Mouse (Mus musculus) layer of hippocampus, postnatal 25 days (tissue): ENCODE measurements around the gene Rpl18a. TPM values are rescaled to one million over a fixed set of nuclear protein-coding genes. Genes with fewer than 3 reads are reported as not detected.
"Not testable (repeated sequence)": the region's sequence is repeated elsewhere in the genome, so short reads cannot be mapped to it uniquely, and the experiment has no call there.

Experiments
- DNase-seq, 2 experiments: peaks; one replicate each; pipeline ENCODE4 v3.0.0; 2022; ENCODE audit warnings: mixed read lengths in 2 of 2, low spot score in 1 of 2; ENCODE audit errors: extremely low spot score in 1 of 2
- total RNA-seq, 2 experiments: library from RNA; stranded (reverse); gene quantifications; 2 replicates each; pipeline ENCODE4 v1.2.3; 2021

Rpl18a gene
- total RNA-seq, 2 experiments from 2014 or later, result 634 to 770 TPM

DNA sequence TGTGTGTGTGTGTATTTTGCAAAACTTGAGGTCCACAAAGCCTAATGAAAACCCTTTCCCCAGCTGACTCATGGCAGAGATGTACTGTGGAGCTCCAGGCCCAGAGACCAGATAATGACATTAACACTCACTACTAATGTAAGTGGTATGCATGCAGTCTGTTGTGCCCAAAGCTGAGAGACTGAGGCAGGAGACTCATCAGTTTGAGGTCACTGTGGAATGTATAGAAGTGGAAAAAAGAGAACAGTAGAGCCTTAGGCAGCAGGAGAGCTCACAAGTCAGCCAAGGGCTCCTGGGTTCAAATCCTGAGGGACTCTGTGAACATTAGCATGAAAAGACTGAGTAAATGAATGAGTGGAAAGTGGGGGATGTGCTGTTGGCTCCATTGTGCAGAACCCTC lies 6.4 kb upstream of the Rpl18a start:
- no peak for DNase-seq

DNA sequence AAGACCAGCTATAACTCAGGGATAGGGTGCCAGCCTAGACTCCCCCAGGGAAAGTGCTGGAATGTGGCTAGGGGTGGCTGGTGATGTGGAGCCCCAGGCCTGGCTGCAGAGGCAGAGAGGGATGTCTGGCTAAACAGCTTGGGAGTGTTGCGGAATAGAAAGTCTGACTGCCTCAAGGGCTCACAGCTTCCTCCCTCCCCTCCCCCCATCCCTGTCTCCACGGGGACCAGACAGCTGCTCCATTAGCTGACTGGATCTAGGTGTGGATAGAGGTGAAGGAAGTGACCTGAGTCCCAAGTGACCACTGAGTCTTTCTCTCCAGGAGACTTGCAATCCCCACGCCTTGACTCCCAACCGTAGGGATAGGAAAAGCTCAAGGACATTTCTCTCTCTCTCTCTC lies 5.9 kb upstream of the Rpl18a start:
- no peak for DNase-seq

DNA sequence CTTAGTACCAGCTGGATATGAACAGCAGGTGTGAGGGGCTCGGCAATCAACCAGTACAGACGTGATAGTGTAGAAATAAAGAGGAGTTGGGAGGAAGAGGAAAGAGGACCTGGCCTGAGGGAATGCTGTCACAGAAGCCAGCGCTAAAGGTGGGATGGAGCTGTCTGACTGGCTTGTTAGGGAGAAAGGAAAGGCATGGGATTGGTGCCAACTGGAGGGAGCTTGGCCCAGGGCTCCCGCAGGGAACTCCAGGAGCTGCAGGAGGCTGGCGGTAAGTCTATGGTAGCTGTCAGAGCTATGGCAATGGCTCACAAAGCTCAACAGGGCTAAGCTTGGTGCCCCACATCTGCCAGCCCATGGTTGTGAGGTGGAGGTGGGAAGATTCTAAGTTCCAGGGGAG lies 5.0 kb upstream of the Rpl18a start:
- DNase-seq, result no peak

DNA sequence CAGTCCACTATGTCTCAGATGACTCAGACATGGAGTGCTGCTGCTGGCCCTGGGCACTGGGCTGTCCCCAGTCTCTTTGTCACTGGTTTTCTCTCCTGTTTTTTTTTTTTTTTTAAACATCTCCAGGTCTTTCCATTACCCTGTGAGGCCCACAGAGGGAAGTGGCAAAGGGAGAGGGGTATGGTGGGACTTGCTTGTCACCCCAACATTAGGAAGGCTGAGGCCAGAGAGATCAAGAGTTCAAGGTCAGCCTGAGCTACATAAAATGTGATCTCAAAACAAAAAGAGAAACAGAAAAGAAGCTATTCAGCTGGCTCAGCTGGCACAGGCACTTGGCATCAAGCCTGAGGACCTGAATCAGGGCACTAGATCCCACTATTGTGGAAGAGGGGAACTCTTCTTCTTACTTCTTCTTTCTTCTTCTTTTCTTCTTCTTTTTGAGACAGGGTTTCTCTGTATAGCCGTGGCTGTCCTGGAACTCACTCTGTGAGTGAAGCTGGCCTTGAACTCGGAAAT lies 3.7 kb upstream of the Rpl18a start:
- DNase-seq, result no peak

DNA sequence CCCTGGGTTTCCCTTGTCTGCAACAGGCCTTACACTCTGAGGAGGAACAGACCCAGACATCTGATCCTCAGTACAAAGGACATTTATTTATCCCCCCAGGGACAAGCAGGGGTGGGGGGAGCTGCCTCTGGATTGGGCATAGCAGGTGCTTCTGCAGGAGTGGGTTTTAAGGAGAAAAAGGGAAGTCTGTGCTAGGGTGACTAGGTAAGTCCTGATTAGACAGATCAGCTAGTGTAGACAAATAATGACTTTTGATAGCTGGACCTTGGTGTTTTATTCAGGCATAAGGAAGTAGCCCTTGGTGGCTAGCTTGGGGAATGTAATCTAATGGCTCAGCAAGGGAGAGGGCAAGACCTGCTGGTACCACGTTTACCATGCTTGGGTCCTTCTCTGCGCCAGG lies 2.0 kb upstream of the Rpl18a start:
- no peak for DNase-seq

DNA sequence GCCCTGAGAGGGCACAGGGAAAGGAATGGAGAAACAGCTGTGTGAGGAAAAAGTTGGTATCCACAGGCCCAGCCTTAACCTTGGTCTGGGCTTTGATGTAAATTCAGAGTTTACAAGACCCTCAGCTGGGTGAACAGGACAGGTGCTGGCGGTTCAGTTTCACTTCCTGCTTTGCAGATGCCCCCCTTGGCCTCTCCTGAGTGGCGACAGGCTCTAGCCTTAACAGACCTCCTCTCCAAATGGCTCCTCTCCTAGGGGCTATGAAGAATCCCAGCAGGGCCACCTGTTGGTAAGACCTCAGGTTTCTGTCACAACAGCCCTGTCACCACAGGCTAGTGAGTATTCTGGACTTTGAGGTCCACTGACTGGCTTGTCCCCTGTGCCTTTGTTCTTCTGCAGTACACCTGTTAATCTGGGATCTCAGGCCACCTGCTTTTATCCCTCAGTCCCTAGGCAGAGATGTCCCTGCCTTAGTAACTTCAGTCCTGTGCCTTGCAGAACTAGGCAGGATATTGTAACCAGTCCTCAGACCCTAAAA lies 1.5 kb upstream of the Rpl18a start:
- no peak for DNase-seq

DNA sequence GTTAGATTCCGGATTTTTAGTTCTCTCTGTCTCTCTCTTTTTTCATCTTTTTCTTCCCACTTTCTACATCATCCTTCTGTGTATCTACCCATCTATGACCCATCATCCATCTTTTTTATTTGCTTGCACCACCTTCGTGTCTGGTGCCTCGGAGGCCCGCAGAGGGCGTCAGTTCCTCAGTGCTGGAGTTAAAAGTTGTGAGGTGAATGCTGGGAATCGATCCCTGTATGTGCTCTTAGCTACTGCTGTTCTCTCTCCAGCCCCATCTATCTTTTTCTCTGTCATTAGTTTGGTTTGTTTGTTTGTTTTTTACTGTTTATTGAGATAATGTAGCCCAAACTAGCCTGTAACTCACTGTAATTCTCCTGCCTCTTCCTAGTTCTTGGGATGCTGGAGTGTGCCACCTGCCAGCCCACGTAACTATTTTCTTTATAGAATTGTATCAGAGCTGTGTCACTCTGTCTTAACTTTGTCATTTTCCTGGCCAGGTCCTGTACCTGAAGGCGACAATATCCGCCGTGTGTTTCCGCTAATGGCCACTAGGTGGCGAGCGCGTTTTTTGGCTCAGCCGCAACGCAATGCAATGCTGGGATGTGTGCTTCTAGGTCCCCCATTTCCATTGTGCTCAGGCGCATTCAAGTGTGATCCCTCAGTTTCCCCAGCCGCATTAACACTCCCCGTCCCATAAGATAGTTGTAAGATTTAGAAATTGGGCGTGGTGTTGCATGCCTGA lies 635 bp upstream of the Rpl18a start:
- peak; percentile 80 to 92 for DNase-seq

DNA sequence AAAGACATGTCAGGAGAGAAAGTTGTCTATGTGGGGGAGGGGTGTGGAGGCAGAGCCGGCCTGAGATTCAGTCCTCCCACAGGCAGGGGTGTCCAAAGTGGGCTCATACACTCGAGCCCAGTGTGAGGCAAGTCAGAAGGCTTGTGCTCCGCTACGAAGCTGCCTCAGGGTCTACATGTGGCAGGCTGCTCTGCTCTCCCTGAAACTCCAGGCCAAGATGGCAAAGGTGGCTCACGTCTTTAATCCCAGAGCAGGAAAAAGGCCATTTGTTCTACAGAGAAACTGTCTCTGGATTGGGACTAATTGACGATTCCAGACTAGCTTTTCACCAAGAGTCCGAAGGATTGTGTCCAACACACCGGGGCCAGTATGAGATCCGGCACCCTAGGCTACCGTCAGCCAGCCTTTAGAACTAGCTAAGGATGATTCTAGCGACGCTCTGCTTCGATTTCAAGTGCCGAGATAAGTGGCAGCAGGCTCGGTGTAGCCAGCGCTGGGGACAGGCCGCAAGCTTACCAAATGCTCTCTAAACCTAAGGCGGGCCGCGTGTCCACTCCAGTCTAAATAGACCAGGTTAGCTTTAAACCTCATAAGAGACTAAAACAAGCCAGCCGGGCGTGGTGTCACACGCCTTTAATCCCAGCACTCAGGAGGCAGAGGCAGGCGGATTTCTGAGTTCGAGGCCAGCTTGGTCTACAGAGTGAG lies 744 bp downstream of the Rpl18a start:
- no peak for DNase-seq

DNA sequence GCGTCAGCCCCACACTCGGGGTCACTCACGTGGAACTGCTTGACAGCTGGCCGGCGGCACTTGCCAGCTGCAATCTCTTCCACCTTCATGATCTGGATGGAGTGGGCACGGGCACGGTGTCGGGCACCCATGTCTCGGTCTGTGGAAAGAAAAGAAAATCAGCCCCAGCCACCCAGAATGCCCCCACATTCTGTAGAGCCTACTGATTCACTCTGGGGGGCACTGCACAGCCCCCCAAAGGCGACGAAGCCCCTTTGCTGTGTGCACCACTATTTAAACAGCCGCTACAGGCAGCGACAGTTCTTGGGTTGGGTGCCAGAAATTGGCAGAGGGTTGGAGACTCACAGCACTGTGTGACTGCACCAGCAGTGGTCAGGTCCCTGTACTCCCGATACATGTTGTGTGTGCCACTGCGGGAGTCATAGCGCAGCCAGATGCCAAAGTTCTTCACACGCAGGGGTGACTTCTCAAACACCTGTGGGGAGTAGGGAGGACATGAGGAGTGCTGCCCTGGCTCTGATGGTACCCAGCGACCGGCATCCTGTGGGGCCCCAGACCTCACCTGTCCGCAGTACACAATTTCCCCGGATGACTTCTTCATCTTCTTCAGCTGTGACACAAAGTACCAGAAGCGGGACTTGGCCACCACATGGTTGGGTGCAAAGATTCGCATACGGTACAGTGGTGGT lies 1.5 kb downstream of the Rpl18a start:
- not testable (repeated sequence) for DNase-seq

DNA sequence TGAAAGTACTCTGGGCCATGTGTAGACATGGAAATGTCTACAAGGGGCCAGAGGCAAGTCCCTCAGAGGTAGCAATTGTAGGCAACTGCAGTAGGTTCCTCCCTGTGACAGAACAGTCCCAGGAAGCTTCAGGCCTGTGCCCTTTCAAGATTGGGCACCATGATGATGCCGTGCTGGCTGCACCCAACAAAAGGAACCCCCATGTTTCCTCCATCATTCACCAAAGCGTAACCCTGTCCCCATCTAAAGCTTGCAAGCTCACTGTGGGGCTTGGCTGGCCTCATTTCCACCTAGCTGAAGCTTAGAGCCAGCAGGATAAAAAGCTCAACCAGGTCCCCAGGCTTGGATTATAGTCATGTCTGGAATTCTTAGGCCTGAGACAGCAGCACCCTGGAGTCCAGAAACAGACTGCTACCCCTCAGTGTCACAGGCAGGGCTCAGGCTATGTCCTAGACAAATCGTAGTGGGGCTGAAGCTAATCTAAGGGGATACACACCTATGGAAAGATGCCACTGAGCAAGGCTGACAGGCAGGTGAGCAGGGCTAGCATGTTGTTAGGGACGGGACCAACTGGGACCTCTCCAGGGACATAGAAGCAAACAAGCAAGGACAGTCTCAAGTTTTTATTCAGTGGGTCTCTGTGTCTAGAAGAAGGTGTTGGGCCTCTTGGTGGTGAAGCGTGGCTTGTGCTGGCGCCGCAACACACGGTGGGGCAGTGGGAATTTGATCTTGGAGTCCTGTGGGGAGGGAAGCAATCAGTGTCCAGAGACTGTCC lies 2.3 kb downstream of the Rpl18a start:
- no peak for DNase-seq

DNA sequence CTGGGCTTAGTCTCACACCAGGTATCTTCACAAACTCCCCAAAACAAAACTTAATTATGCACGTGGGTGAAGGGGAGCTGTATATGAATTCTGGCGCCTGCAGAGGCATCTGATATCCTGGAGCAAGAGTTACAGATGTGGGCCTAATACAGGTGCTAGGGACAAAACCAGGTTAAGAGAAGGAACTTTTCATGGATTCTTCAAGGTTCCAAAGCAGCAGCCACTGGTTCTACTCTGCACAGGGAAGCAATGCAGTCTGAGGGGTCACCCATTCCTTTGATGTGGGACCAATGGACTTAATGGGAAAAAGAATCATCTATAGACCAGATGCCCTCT lies 2.9 kb downstream of the Rpl18a start:
- DNase-seq, result no peak

DNA sequence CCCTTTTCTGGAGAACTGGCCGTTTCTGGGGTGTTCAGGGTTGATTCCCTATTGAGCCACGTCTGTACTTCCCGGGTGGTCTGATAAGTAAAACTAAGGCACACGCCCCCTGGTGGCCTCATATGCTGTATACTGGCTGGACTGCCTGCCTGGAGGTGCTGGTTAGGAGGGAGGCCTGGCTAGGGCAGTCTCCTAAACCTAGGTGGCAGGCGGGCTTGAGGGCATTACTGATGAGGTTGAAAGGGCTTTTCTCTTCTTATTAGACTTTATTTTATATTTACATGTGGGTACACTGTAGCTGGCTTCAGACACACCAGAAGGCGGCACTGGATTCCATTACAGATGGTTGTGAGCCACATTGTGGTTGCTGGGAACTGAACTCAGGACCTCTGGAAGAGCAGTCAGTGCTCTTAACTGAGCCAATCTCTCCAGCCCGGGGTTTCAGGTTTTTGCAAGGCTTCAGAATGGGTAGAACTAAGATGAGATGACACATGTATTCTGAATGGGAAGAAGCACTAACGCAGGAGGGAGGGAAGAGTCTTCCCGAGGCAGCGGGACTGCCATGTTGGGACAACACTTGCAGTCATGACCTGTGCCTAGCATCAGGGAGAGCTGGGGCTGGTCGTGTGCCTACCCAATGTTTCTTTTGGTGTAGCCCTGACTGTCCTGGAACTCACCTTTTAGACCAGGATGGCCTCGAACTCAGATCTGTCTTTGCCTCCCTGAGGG lies 3.4 kb downstream of the Rpl18a start:
- DNase-seq, result peak in 1 of 2 experiments; percentile 74

DNA sequence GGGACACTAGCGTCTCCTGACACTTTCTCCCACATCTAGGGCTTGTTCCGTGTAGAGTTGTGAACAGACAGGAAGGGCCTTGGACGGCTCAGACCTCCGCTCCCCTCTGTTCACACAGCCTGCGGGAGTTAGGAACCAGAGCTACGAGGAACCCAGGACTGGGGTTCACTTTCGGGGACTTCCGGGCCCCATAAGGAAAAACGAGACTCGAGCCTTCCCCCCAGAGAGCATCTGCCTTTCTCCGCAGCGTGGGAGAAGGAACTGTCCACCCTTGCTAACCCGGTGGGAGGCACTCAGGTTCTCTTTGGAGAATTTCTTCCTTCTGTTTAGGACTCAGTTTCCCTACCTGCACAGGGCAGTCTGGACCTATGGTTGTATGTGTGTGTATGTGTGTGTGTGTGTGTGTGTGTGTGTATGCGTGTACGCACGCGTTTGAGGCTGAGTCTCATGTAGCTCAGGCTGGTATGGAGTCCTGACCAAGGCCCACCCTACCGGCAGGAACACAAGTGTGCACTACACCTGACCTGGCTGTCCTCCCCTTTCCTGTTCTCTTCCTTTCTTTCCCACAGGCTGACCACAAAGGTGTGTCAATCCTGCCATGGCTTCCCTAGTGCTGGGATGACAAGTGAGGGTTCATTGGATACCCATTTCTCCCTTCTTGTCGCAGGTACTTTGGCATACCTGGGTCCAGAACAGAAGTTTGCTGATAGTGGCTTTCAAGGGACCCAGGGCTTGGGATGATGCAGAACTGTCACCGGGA lies 4.1 kb downstream of the Rpl18a start:
- no peak for DNase-seq

DNA sequence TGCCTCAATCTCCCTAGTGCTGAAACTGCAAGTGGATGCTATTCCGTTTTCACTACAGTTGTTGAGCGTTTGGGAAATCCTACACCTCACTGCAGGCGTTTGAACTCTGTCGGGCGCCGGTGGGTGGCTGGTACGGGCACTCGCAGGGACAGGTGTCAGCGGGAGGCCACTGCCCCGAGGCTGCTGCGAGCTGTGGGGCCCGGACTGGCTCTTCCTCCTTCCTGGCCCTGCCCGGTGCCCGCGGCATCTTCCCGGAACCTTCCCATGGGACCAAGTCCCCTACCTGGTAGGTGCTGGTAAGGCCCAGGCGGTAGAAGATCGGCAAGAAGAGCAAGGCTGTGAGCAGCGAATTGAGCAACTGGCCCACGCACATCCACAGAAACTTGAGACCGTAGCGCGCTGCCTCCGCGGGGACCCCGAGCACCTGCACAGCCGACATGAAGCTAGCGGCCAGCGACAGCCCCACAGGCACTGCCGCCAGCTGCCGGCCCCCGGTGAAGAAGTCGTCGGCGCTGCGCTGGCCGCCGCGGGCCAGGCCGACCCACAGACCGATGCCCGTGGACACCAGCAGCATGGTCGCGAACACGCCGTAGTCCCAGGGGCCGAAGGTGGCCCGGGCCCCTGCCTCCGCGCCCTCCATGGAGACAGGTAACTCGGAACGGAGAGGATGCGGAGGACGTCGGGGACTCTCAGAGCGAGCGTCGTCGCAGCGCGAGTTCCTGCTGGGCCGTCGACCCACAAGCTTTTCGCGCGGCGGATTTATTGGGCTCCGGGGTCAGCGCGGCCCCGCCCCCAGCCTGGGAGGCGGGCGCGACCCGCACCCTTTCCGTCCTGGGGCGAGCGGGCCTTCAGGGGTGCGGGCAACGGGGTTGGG lies 5.0 kb downstream of the Rpl18a start, which contains the start of gene Slc5a5:
Gene Slc5a5 (minus strand): TSS at position 736 of the 874 bp plus-strand sequence.
- no peak for DNase-seq

DNA sequence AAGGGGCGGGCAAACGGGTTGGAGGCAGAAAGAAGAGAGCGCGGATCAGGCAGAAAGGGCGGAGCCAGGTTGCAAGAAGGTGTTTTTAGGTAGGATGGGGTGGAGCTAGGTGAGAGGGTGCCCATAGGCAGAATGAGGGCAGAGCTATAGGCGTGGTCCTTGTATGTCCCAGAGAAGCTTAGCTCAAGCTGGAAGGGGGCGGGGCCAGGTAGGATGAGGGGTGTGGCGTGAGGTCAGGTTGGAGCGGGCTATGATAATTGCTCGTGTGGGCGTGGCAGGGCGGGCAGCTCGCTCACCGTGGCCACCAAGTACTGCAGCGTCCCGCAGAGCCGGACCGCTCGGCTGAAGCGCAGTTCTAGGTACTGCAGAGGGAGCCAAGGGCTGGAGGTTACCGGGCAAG lies 5.9 kb downstream of the Rpl18a start:
- no peak for DNase-seq

DNA sequence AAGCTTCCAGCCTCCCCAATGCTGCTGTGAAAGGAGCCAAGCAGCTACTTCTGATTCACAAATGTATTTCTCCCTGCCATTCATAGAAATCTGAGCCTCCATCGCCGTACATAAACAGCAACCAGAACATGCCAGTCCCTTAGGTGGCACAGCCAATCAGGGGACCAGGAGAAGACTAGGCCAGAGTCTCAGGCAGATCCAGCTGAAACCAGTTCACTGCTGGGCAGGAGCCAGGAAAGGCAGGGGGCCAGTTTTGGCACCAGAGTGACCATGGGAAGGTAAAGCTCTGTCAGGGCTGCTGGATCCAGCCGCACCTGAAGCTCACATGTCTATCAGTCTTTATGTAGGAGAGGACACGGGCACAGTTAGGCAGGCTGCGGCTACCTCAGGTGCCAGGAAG lies 6.6 kb downstream of the Rpl18a start:
- no peak for DNase-seq

DNA sequence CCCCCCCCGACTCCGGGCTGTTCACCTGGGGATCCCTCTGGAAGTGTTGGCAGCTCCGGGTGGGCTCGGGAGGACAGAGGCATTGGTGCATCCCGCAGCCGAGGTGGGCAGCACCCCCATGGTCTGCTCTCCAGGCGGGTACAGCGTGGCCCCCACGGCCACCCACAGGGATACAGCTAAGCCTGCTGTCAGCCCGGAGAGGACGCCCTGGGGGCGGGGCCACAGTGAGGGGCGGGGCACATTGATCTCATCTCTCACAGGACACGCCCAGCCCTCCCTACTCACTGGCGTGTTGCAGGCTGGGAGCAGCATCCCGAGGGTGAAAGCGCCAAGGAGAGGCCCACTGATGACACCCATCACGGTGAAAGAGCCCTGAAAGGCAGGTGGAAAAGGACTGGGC lies 9.5 kb downstream of the Rpl18a start:
- no peak for DNase-seq

DNA sequence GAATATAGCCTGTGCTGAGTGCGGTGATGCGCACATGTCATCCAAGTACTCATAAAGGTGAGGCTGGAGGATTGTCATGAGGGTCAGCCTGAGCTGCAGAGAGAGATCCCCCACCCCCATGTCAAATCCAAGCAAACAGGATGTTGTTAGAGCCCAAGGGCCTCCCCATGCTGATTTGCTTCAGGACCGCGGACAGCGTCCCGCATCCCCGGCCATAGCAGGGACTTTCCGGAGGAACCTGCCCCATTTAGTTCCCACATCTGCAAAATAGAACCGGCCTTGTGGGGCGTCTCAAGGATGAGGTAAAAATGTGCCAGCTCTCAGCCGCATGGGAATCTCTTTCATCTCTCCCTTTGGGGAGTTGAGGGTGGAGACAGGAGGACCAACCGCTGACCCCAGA lies 11.6 kb downstream of the Rpl18a start:
- no peak for DNase-seq
